Mouse (Mus musculus) kidney, adult 18-20 months (tissue): Measurements from ENCODE around the gene Chuk.

Source experiments
- DNase-seq: peaks from one replicate; pipeline ENCODE4 v3.0.0; 2021

Chuk gene

DNA sequence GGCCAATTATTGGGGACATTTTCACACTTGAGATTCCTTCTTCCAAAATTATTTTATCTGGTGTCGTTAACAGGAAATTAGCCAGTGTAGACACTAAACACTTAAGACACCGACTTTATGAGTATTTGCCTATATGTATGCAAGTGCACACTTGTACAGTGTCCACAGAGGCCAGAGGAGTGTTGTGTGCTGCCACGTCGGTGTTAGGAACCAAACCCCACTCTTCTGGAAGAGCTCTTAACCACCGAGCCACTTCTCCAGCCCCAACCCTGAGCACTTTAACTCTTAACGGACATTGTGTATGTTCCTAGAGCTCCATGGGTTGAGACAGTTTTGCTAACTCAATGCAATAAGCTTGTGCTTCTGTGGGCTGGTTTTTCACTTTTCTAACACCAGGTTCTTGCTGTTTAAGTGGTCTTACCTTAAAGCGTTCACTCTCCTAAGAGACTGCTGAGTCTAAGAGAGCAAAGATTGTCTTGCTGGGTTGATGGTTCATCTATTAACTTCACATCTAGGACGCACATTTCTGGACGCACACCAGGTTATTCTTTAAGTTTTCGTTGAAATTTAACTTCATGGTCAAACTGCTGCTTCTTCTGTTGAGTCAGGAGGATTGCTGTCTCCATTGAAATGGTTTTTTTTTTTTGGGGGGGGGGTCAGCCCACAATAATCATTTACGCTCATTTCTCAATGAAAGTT is 75.1 kb downstream of the Chuk start:
- no peak for DNase-seq

DNA sequence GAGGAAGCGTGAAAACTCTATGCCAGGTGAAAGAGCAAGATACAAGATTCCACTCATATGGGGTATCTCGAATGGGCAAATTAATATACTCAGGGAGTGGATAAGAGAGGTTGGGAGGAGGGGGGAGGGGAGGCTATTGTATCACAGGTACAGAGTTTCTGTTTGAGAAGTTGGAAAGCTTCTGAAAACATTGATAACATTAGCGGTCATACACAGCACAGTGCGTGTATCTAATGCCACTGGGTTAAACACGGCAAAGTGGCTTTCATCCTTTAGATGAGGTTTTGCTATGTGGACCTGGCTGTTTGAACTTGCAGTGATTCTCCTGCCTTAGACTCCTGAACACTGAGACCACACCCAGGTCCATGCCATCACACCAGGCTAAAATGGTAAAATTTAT is 77.3 kb downstream of the Chuk start:
- no peak for DNase-seq

DNA sequence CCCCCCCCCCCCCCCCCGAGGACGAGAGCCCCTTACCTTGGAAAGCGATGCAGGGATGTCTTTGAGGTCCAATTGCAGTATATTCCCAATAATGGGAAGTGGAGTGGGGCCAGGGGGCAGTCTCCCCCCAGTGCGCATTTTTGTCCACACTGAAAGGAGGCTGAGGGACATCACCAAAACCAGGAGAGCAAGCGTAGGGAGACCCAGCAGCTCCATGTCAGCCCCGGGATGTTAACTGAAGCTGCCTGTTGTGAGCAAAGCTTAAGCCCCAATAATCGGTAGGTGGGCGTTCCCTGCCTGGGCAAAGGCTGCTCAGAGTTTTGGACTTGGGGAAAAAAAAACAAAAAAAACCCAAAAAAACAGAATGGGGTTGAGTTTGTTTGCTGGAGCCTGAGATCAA is 78.3 kb downstream of the Chuk start, which contains the start of gene Cyp2c23:
Gene Cyp2c23 (minus strand): TSS at position 237 of the 400 bp plus-strand sequence.
- no peak for DNase-seq

DNA sequence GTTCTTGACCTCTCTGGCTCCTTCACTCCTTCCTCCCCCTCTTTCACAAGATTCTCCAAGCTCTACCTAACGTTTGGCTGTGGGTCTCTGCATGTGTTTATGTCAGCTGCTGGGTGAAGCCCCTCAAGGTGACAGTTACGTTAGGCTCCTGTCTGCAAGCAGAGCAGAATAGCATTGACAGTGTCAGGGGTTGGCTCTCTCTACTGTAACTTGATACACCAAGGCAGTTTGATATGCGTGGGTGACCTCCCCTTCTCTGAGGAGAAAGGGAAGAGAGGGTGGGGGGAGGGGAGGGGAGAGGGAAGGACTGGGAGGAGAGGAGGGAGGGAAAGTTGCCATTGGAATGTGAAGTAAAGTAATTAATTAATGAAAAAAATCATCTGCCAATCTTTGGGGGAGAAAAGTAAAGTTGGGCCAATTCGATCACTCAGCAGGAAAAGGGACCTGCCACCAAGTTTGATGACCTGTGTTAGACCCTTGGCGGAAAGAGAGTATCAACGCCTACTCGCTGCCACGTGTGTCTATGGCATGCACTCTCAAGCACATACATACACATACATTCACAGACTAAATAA is 80.2 kb downstream of the Chuk start:
- no peak for DNase-seq

DNA sequence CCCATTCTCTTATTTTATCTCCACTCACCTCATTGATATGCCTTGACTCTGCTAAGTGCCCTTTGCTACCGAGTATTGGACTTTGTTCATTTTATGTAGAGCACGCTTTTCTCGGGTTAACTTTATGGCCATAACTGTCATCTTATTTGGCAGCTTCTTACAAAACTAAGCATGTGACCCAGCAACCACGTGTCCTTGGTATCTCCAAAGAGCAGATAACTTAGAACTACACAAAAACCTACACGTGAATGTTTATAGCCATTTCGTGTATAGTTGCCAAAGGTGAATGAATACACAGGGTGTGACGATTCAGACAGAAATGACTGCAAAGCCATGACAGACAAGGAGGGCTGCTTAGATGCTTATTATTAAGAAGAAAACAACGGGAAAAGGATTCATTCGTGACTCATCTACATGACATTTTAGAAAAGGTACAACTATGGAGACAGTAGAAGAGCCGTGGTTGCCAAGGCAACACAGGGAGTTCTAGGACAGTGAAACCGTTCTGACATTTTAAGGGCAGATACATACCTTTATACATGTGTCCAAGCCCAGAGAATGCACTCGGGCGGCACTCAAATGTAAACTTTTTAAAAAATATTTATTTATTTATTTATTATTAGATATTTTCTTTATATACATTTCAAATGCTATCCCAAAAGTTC is 82.2 kb downstream of the Chuk start:
- DNase-seq = no peak
